In the genomic region with DNA sequence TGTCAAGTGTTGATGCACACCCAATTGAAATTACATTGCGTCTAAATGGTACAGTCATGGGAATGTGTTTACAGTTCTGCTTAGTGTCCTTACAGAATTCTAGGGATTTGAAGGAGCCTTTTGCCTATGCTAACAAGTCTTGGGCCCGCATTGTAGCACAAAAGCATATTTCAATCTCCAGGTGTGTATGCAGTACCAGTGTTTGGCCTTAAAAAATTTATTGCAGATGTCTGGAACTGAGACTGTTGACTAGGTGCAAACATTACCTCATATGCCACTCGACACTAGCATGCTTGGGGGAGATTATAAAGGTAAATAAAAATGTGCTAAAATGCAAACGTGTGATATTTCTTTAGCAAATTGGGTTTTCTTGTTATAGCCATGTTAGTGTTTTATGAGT, we compare ENCODE assay signal across 21 mouse cellular contexts.
DNase-seq lines count a peak whose midpoint lies in the region; ATAC-seq and TF ChIP-seq lines count a peak whose summit lies in the region.
"Had no signal": no experiment of that assay in that cellular context is flagged by ENCODE, and none has a peak within 500 bp of the region (broad histone marks: within the 10 kb centered on the region; RNA-seq: fewer than 3 reads in every experiment).

No protein-coding gene starts in this region.

- no peak overlapping the region for H3K9ac ChIP-seq in lung, embryonic 14.5 days
- H3K9ac ChIP-seq in lung, postnatal 0 days (replicated peaks; ENCODE audit: low read depth), result no peak overlapping the region
- H3K9ac ChIP-seq: embryonic facial prominence, embryonic 13.5 days; embryonic facial prominence, embryonic 15.5 days; forebrain, embryonic 12.5 days had no signal

- H3K36me3 ChIP-seq in lung, embryonic 14.5 days (ENCODE audit: insufficient read depth), result no peaks in the 10 kb centered on the region
- no peaks in the 10 kb centered on the region for H3K36me3 ChIP-seq in lung, postnatal 0 days (ENCODE audit: insufficient read depth, low read length)
- H3K36me3 ChIP-seq: embryonic facial prominence, embryonic 13.5 days; embryonic facial prominence, embryonic 15.5 days; forebrain, embryonic 10.5 days; forebrain, embryonic 12.5 days had no signal

- H3K4me1 ChIP-seq in lung, embryonic 14.5 days (ENCODE audit: insufficient read depth), result no peaks in the 10 kb centered on the region
- H3K4me1 ChIP-seq in lung, postnatal 0 days (ENCODE audit: insufficient read depth, low read depth, low read length), result no peaks in the 10 kb centered on the region
- no peaks in the 10 kb centered on the region; the same call in 1 of the 2 replicates for H3K4me1 ChIP-seq in lung, adult 2 months (ENCODE audit: control insufficient read depth, insufficient read depth, low read length)
- H3K4me1 ChIP-seq: embryonic facial prominence, embryonic 15.5 days; forebrain, embryonic 12.5 days had no signal

- TF ChIP-seq EP300 in lung, postnatal 0 days (IDR thresholded peaks at IDR 0.05), result peak; percentile 49

- no peak overlapping the region for H3K4me2 ChIP-seq in lung, embryonic 14.5 days
- no peak overlapping the region for H3K4me2 ChIP-seq in lung, postnatal 0 days (replicated peaks; ENCODE audit: low read depth, low read length)
- H3K4me2 ChIP-seq: embryonic facial prominence, embryonic 13.5 days; embryonic facial prominence, embryonic 15.5 days; forebrain, embryonic 12.5 days had no signal

- ATAC-seq in lung, embryonic 14.5 days (ENCODE audit: insufficient read depth), result peak; percentile 65
- ATAC-seq in lung, postnatal 0 days, result peak; percentile 83
- ATAC-seq: forebrain, embryonic 14.5 days; forebrain, embryonic 16.5 days had no signal

- no peak for TF ChIP-seq POLR2A in lung, adult 2 months (IDR thresholded peaks at IDR 0.05; ENCODE audit: borderline replicate concordance, extremely low read depth, low read depth, low read length)

- H3K27me3 ChIP-seq in lung, embryonic 14.5 days (ENCODE audit: insufficient read depth, low read length), result no peaks in the 10 kb centered on the region
- no peaks in the 10 kb centered on the region for H3K27me3 ChIP-seq in lung, postnatal 0 days (replicated peaks; ENCODE audit: insufficient read depth, low read length)
- H3K27me3 ChIP-seq: embryonic facial prominence, embryonic 13.5 days; embryonic facial prominence, embryonic 15.5 days; forebrain, embryonic 12.5 days had no signal

- H3K4me3 ChIP-seq in lung, embryonic 14.5 days (ENCODE audit: low read depth, low read length), result no peak overlapping the region
- H3K4me3 ChIP-seq in lung, postnatal 0 days (ENCODE audit: low read depth, low read length), result no peak overlapping the region
- no peak overlapping the region for H3K4me3 ChIP-seq in lung, adult 2 months (replicated peaks; ENCODE audit: extremely low read depth, low read depth, low read length)
- H3K4me3 ChIP-seq: embryonic facial prominence, embryonic 13.5 days; embryonic facial prominence, embryonic 15.5 days; erythroblast, embryonic 14.5 days; forebrain, embryonic 10.5 days; forebrain, embryonic 12.5 days had no signal

- TF ChIP-seq CTCF in lung, embryonic 14.5 days (IDR thresholded peaks at IDR 0.05; ENCODE audit: low read depth), result no peak
- TF ChIP-seq CTCF in lung, postnatal 0 days (IDR thresholded peaks at IDR 0.05), result no peak
- TF ChIP-seq CTCF in lung, adult 2 months (IDR thresholded peaks at IDR 0.05; ENCODE audit: insufficient read depth, low read length), result no peak

- no peak overlapping the region for H3K27ac ChIP-seq in lung, embryonic 14.5 days (ENCODE audit: low read depth)
- H3K27ac ChIP-seq in lung, postnatal 0 days (ENCODE audit: low read length), result no peak overlapping the region
- H3K27ac ChIP-seq: embryonic facial prominence, embryonic 13.5 days; embryonic facial prominence, embryonic 15.5 days; forebrain, embryonic 10.5 days; forebrain, embryonic 12.5 days had no signal

- WGBS in lung, embryonic 14.5 days, result 53% methylated on average over 4 of the region's 4 CpGs
- 54% methylated on average over 4 of the region's 4 CpGs for WGBS in lung, postnatal 0 days
- 71% methylated on average over 4 of the region's 4 CpGs for WGBS in lung, adult 2 months

- no peaks in the 10 kb centered on the region for H3K9me3 ChIP-seq in lung, embryonic 14.5 days (ENCODE audit: low read depth, low read length)
- H3K9me3 ChIP-seq in lung, postnatal 0 days (ENCODE audit: low read length), result no peaks in the 10 kb centered on the region
- H3K9me3 ChIP-seq: embryonic facial prominence, embryonic 13.5 days; embryonic facial prominence, embryonic 15.5 days; forebrain, embryonic 10.5 days; forebrain, embryonic 12.5 days had no signal

- DNase-seq in lung, embryonic 14.5 days, result peak; percentile 30
- no peak for DNase-seq in lung, postnatal 10 days
- DNase-seq in lung, postnatal 0 days (ENCODE audit: low spot score), result peak; percentile 71
- DNase-seq in lung, adult 2 months, result no peak
- DNase-seq: adrenal gland, adult 2 months; adrenal gland, postnatal 10 days; adrenal gland, postnatal 25 days; cerebellum, adult 11 months; cerebellum, adult 18-20 months; cerebellum, adult 8-10 months; cerebellum, adult 9-11 months; cerebellum, postnatal 14 days; cerebellum, postnatal 36 days; embryo, embryonic 11 days had no signal

Comparison
In these comparisons a context has a peak if more than half of its experiments do, and no peak if none do; other contexts are left out.
1. DNase-seq: peak in lung, embryonic 14.5 days (single experiment) and lung, postnatal 0 days (single experiment); none in lung, postnatal 10 days (single experiment) and lung, adult 2 months (single experiment).